Mouse (Mus musculus): ENCODE data around the gene Rps11. TPM values are rescaled to one million over a fixed set of nuclear protein-coding genes. Genes with fewer than 3 reads are reported as not detected.

Rps11 gene
- polyA plus RNA-seq, 1 experiment = 1,240 TPM

DNA sequence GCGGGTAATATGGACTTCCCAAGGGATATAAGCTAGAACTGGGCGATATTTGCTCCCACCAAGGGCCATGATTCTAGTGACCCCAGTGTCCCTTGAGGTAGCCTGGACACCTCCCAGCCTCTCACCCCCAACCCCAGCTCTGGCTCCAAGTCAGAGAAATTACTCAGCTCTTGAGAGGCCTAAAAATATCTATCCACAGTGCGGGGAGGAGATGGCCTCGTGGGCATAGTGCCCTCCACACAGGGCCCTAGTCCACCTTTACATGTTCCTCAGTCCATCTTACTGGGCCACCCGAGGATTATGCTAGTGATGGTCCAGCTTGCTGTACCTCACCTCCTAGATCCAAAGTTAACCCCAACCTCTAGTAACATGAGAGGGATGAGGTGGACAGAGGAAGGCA lies 40.6 kb upstream of the Rps11 start:
- no peaks in the 10 kb centered on the region for H3K4me1 ChIP-seq (ENCODE audit: control insufficient read depth, insufficient read depth, low read length)
- WGBS = 64% methylated on average over 5 of the region's 5 CpGs
- H3K4me3 ChIP-seq (replicated peaks; ENCODE audit: control insufficient read depth, low read depth, low read length) = no peak overlapping the region
- no peak overlapping the region for H3K27ac ChIP-seq (ENCODE audit: control insufficient read depth, insufficient read depth, low read depth, low read length, poor library complexity)
- TF ChIP-seq POLR2A (IDR thresholded peaks at IDR 0.05; ENCODE audit: borderline replicate concordance, control insufficient read depth, low read depth, low read length) = no peak
- no peak for TF ChIP-seq CTCF (IDR thresholded peaks at IDR 0.05; ENCODE audit: control insufficient read depth, insufficient read depth, low read length)

DNA sequence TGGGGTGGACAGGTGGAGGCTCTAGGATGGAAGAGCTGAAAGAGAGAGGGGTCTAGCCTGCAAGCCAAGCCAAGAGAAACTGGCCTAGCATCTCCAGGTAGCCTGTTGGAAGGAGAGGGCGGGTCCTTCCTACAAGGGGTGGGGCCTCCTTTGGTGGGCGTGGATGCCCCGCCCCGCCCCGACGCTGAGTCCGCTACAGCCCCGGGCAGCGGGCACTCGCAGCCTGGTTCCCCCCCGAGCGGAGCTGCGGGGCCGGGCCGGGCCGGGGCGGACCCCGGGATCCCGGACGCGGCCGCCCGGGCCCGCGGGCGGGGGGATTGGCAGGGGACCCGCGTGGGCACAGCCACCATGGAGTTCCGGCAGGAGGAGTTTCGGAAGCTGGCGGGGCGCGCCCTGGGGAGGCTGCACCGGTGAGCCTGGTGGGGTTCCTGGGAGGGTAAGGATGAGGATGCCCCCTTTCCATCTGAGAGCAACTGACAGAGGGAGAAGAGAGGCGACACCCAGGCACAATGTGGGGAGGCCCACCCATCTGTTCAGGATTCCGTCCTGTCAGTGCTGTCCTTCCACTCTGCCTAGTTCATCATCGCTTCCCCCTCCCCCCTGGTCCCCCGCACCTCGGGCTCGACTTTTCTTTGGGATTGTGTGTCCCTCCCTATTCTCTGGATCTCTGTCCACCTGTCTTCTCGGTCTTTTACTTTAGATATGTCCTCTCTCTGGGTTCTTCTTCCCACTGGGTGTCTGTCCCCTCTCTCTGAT lies 39.7 kb upstream of the Rps11 start, which contains the start of gene Slc17a7:
Gene Slc17a7, plus strand, starts transcription at position 215 of the 756 bp plus-strand sequence.
- Histone ChIP-seq H3K4me3 (replicated peaks; ENCODE audit: control insufficient read depth, low read depth, low read length) (no peak within 1 kb of the TSS), H3K4me1 (ENCODE audit: control insufficient read depth, insufficient read depth, low read length) (no peaks in the 10 kb centered on the region), H3K27ac (ENCODE audit: control insufficient read depth, insufficient read depth, low read depth, low read length, poor library complexity) (no peak within 1 kb of the TSS)
- WGBS = 5% methylated on average over 41 of the region's 41 CpGs
- TF ChIP-seq CTCF (IDR thresholded peaks at IDR 0.05; ENCODE audit: control insufficient read depth, insufficient read depth, low read length) (no peak), POLR2A (IDR thresholded peaks at IDR 0.05; ENCODE audit: borderline replicate concordance, control insufficient read depth, low read depth, low read length) (no peak)

DNA sequence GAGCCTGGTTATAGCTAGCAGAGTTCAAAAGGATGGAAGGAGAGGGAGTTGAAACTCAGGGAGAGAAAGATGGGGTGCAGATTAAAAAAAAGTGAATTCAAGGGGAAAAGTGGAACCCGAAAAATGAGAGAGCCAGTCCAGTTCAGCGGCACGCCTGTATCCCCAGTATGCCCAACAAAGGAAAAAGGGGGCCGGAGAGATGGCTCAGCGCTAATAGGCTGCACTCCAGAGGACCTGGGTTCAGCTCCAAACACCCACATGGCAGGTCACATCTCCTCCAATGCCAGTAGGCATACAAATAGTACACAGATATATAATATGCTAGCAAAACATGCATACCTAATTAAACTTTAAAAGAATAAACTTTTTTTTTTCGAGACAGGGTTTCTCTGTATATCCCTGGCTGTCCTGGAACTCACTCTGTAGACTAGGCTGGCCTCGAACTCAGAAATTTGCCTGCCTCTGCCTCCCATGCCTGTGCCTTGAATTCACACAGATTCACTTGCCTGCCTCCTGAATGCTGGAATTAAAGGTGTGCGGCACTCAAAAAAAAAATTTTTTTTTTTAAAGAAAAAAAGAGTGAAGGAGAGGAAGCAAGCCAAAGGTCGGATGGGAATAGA lies 38.9 kb upstream of the Rps11 start:
- H3K27ac ChIP-seq (ENCODE audit: control insufficient read depth, insufficient read depth, low read depth, low read length, poor library complexity) = no peak overlapping the region
- no peak for TF ChIP-seq CTCF (IDR thresholded peaks at IDR 0.05; ENCODE audit: control insufficient read depth, insufficient read depth, low read length)
- WGBS = 74% methylated on average over 9 of the region's 9 CpGs
- no peak overlapping the region for H3K4me3 ChIP-seq (replicated peaks; ENCODE audit: control insufficient read depth, low read depth, low read length)
- no peaks in the 10 kb centered on the region for H3K4me1 ChIP-seq (ENCODE audit: control insufficient read depth, insufficient read depth, low read length)

GRCm38 (mm10) chr7:45162551-45162950 lies 38.3 kb upstream of the Rps11 start:
- 27% methylated on average over 6 of the region's 6 CpGs for WGBS
- Histone ChIP-seq H3K27ac (ENCODE audit: control insufficient read depth, insufficient read depth, low read depth, low read length, poor library complexity) (no peak overlapping the region), H3K4me3 (replicated peaks; ENCODE audit: control insufficient read depth, low read depth, low read length) (no peak overlapping the region), H3K4me1 (ENCODE audit: control insufficient read depth, insufficient read depth, low read length) (no peaks in the 10 kb centered on the region)
- TF ChIP-seq CTCF (IDR thresholded peaks at IDR 0.05; ENCODE audit: control insufficient read depth, insufficient read depth, low read length) (no peak), POLR2A (IDR thresholded peaks at IDR 0.05; ENCODE audit: borderline replicate concordance, control insufficient read depth, low read depth, low read length) (no peak)

- Histone ChIP-seq H3K4me3 (replicated peaks; ENCODE audit: control insufficient read depth, low read depth, low read length) (peak overlapping the region; percentile 16), H3K27ac (ENCODE audit: control insufficient read depth, insufficient read depth, low read depth, low read length, poor library complexity) (no peak overlapping the region), H3K4me1 (ENCODE audit: control insufficient read depth, insufficient read depth, low read length) (no peaks in the 10 kb centered on the region)
- peak; percentile 38; the same call in 1 of the 2 replicates for TF ChIP-seq POLR2A (IDR thresholded peaks at IDR 0.05; ENCODE audit: borderline replicate concordance, control insufficient read depth, low read depth, low read length)
- peak; percentile 91 for TF ChIP-seq CTCF (IDR thresholded peaks at IDR 0.05; ENCODE audit: control insufficient read depth, insufficient read depth, low read length)
- WGBS = 4% methylated on average over 35 of the region's 35 CpGs
These were observed 37.6 kb upstream of the Rps11 start for GRCm38 (mm10) chr7:45161612-45162473.

DNA sequence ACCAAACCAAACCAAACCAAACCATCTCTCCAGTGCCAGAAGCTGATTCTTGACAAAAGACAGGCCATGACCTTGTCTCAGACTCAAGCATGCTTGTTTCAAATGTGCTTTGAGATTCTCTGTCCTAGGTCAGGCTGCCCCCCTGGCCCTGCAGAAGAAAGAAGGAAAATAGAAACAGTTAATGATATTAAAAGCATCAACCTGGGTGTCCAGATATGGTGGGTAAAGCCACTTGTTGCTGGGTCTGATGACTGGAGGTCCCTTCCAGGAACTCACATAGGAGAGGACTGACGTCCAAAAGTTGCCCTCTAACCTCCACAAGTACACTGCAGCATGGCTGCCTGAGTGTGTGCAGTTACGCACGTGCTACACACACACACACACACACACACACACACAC lies 36.6 kb upstream of the Rps11 start:
- H3K4me3 ChIP-seq (replicated peaks; ENCODE audit: control insufficient read depth, low read depth, low read length) = no peak overlapping the region
- no peak for TF ChIP-seq POLR2A (IDR thresholded peaks at IDR 0.05; ENCODE audit: borderline replicate concordance, control insufficient read depth, low read depth, low read length)
- TF ChIP-seq CTCF (IDR thresholded peaks at IDR 0.05; ENCODE audit: control insufficient read depth, insufficient read depth, low read length) = no peak
- WGBS = 85% methylated on average over 3 of the region's 3 CpGs
- H3K4me1 ChIP-seq (ENCODE audit: control insufficient read depth, insufficient read depth, low read length) = no peaks in the 10 kb centered on the region
- H3K27ac ChIP-seq (ENCODE audit: control insufficient read depth, insufficient read depth, low read depth, low read length, poor library complexity) = no peak overlapping the region

- H3K27ac ChIP-seq (ENCODE audit: control insufficient read depth, insufficient read depth, low read depth, low read length, poor library complexity) = no peak overlapping the region
- no peaks in the 10 kb centered on the region for H3K4me1 ChIP-seq (ENCODE audit: control insufficient read depth, insufficient read depth, low read length)
- WGBS = 85% methylated on average over 6 of the region's 6 CpGs
These were observed 36.1 kb upstream of the Rps11 start for GRCm38 (mm10) chr7:45160316-45160800.

GRCm38 (mm10) chr7:45158991-45159390 lies 34.8 kb upstream of the Rps11 start:
- WGBS = 88% methylated on average over 6 of the region's 6 CpGs
- TF ChIP-seq POLR2A (IDR thresholded peaks at IDR 0.05; ENCODE audit: borderline replicate concordance, control insufficient read depth, low read depth, low read length) (no peak), CTCF (IDR thresholded peaks at IDR 0.05; ENCODE audit: control insufficient read depth, insufficient read depth, low read length) (no peak)
- Histone ChIP-seq H3K4me1 (ENCODE audit: control insufficient read depth, insufficient read depth, low read length) (no peaks in the 10 kb centered on the region), H3K4me3 (replicated peaks; ENCODE audit: control insufficient read depth, low read depth, low read length) (no peak overlapping the region), H3K27ac (ENCODE audit: control insufficient read depth, insufficient read depth, low read depth, low read length, poor library complexity) (no peak overlapping the region)

More at GRCm38 (mm10) chr7:45160316-45160800, 36.1 kb upstream of the Rps11 start:
- no peak overlapping the region for H3K4me3 ChIP-seq (replicated peaks; ENCODE audit: control insufficient read depth, low read depth, low read length)
- TF ChIP-seq CTCF (IDR thresholded peaks at IDR 0.05; ENCODE audit: control insufficient read depth, insufficient read depth, low read length) (no peak), POLR2A (IDR thresholded peaks at IDR 0.05; ENCODE audit: borderline replicate concordance, control insufficient read depth, low read depth, low read length) (no peak)

All from bone marrow, adult 2 months (tissue).